ENCODE assay signal across 13 mouse cellular contexts in the genomic region with DNA sequence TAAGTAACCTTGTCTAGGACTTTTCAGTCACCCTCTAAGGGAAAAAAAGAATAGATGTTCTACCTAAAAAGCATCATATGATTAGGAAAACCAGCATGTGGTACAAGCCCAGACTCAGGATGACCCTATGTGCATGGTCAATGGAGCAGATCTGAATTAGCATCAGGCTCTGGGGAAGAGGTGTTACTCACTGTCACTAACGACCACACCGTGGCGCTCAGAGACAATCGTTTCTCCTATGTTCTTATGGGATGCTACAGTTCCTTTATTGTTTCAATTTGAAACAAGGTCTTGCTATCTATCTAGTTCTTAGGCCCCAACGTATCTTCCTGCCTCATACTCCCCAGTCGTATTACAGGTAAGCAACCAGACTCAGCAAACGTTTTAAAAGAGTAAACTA.
A peak's percentile ranks its signal among the peaks of the same experiment; 100 is the strongest.
DNase-seq lines count a peak whose midpoint lies in the region; ATAC-seq and TF ChIP-seq lines count a peak whose summit lies in the region.
"Had no signal": no experiment of that assay in that cellular context is flagged by ENCODE, and none has a peak within 500 bp of the region (broad histone marks: within the 10 kb centered on the region; RNA-seq: fewer than 3 reads in every experiment).

No protein-coding gene starts in this region.

- H3K4me3 ChIP-seq in heart, embryonic 12.5 days, result no peak overlapping the region
- no peak overlapping the region for H3K4me3 ChIP-seq in liver, postnatal 0 days (ENCODE audit: low read depth, low read length)
- H3K4me3 ChIP-seq: forebrain, embryonic 10.5 days; liver, embryonic 13.5 days had no signal

- TF ChIP-seq EP300 in liver, postnatal 0 days (IDR thresholded peaks at IDR 0.05; ENCODE audit: low read depth), result no peak

- ATAC-seq in heart, embryonic 12.5 days (ENCODE audit: insufficient number of reproducible peaks, low FRiP score), result no peak
- ATAC-seq in liver, postnatal 0 days, result no peak

- no peaks in the 10 kb centered on the region for H3K27me3 ChIP-seq in heart, embryonic 12.5 days (replicated peaks)
- H3K27me3 ChIP-seq in liver, postnatal 0 days (ENCODE audit: insufficient read depth, low read length), result no peaks in the 10 kb centered on the region
- H3K27me3 ChIP-seq: liver, embryonic 13.5 days had no signal

- no peak overlapping the region for H3K9ac ChIP-seq in heart, embryonic 12.5 days
- no peak overlapping the region for H3K9ac ChIP-seq in liver, postnatal 0 days (replicated peaks)
- H3K9ac ChIP-seq: liver, embryonic 13.5 days had no signal

- H3K4me1 ChIP-seq in heart, embryonic 12.5 days (replicated peaks), result peaks cover 7% of the 10 kb centered on the region
- H3K4me1 ChIP-seq in liver, postnatal 0 days (ENCODE audit: insufficient read depth), result no peaks in the 10 kb centered on the region
- H3K4me1 ChIP-seq: forebrain, embryonic 10.5 days; liver, embryonic 13.5 days had no signal

- no peaks in the 10 kb centered on the region for H3K9me3 ChIP-seq in heart, embryonic 12.5 days (replicated peaks)
- no peaks in the 10 kb centered on the region for H3K9me3 ChIP-seq in liver, postnatal 0 days (ENCODE audit: low read length)
- H3K9me3 ChIP-seq: forebrain, embryonic 10.5 days; liver, embryonic 13.5 days had no signal

- intact Hi-C loops in left cerebral cortex, postnatal 36 days (cut with DNase I), result loop anchor here (5.0 kb wide), 2 partner anchors 89 to 1194 kb away; no protein-coding TSS in a partner anchor

- no peak overlapping the region for H3K27ac ChIP-seq in heart, embryonic 12.5 days (ENCODE audit: poor library complexity, severe bottlenecking)
- H3K27ac ChIP-seq in liver, postnatal 0 days (ENCODE audit: low read depth), result no peak overlapping the region
- H3K27ac ChIP-seq: forebrain, embryonic 10.5 days; liver, embryonic 13.5 days had no signal

- peak; percentile 9 for DNase-seq in heart, postnatal 4 days
- no peak for DNase-seq in liver, postnatal 0 days
- no peak for DNase-seq in liver
- peak; percentile 32 for DNase-seq in ZHBTc4 (ENCODE audit: low read depth, low spot score)
- DNase-seq in embryo, embryonic 10.5 days (ENCODE audit: low spot score), result peak; percentile 43
- DNase-seq in left cerebral cortex, postnatal 36 days (ENCODE audit: low spot score in 2 of 2), result no peak
- DNase-seq: adrenal gland, adult 2 months; layer of hippocampus, postnatal 36 days; liver, embryonic 13.5 days; thymus, adult 2 months had no signal

- WGBS in heart, embryonic 12.5 days, result 56% methylated on average over 7 of the region's 7 CpGs
- WGBS in liver, postnatal 0 days (ENCODE audit: insufficient replicate concordance), result 53% methylated on average over 7 of the region's 7 CpGs

- H3K36me3 ChIP-seq in heart, embryonic 12.5 days, result 0 out of 2 replicates have a peak, but pooled peaks cover 7% of the 10 kb centered on the region
- H3K36me3 ChIP-seq in liver, postnatal 0 days (replicated peaks; ENCODE audit: insufficient read depth, low read length), result no peaks in the 10 kb centered on the region
- H3K36me3 ChIP-seq: forebrain, embryonic 10.5 days; liver, embryonic 13.5 days had no signal

- peak; percentile 29; the same call in 1 of the 2 replicates for TF ChIP-seq CTCF in liver, postnatal 0 days (IDR thresholded peaks at IDR 0.05; ENCODE audit: low read depth)

- H3K4me2 ChIP-seq in heart, embryonic 12.5 days, result no peak overlapping the region
- no peak overlapping the region for H3K4me2 ChIP-seq in liver, postnatal 0 days (ENCODE audit: low read depth, low read length)
- H3K4me2 ChIP-seq: liver, embryonic 13.5 days; midbrain, embryonic 11.5 days had no signal

Comparison
In these comparisons a context has a peak if more than half of its experiments do, and no peak if none do; other contexts are left out.
1. DNase-seq: peak in heart, postnatal 4 days (single experiment), ZHBTc4 (single experiment) and embryo, embryonic 10.5 days (single experiment); none in liver, postnatal 0 days (single experiment), liver (single experiment) and left cerebral cortex, postnatal 36 days (0 of 2).